Mouse (Mus musculus) testis, postnatal 14 days (tissue): Measurements from ENCODE around the gene Cdc14a.

Source experiments
- DNase-seq: peaks from one replicate; pipeline ENCODE4 v3.0.0; 2021; ENCODE audit warnings: low spot score

Gene Cdc14a

GRCm38 (mm10) chr3:116412954-116413724 is 10.7 kb downstream of the Cdc14a start:
- no peak for DNase-seq

GRCm38 (mm10) chr3:116410051-116410450 is 13.8 kb downstream of the Cdc14a start:
- no peak for DNase-seq

- DNase-seq: no peak
Measured at GRCm38 (mm10) chr3:116409486-116409885, 14.3 kb downstream of the Cdc14a start.

GRCm38 (mm10) chr3:116408856-116409255 is 15.0 kb downstream of the Cdc14a start:
- DNase-seq: no peak

GRCm38 (mm10) chr3:116405516-116405915 is 18.3 kb downstream of the Cdc14a start:
- no peak for DNase-seq

GRCm38 (mm10) chr3:116401436-116401835 is 22.4 kb downstream of the Cdc14a start:
- DNase-seq: no peak

- no peak for DNase-seq
Measured at GRCm38 (mm10) chr3:116399349-116400090, 24.3 kb downstream of the Cdc14a start.

GRCm38 (mm10) chr3:116398543-116398942 is 25.3 kb downstream of the Cdc14a start:
- DNase-seq: no peak

- no peak for DNase-seq
Measured at GRCm38 (mm10) chr3:116397976-116398375, 25.9 kb downstream of the Cdc14a start.

- DNase-seq: no peak
Measured at GRCm38 (mm10) chr3:116397341-116397740, 26.5 kb downstream of the Cdc14a start.

- peak; percentile 44 for DNase-seq
Measured at GRCm38 (mm10) chr3:116396571-116396970, 27.3 kb downstream of the Cdc14a start.

GRCm38 (mm10) chr3:116394885-116395390 is 28.9 kb downstream of the Cdc14a start:
- DNase-seq: no peak

GRCm38 (mm10) chr3:116391399-116391798 is 32.4 kb downstream of the Cdc14a start:
- DNase-seq: no peak

GRCm38 (mm10) chr3:116389500-116390470 is 34.0 kb downstream of the Cdc14a start:
- no peak for DNase-seq

GRCm38 (mm10) chr3:116388808-116389207 is 35.0 kb downstream of the Cdc14a start:
- DNase-seq: no peak

- no peak for DNase-seq
Measured at GRCm38 (mm10) chr3:116386886-116387285, 36.9 kb downstream of the Cdc14a start.

GRCm38 (mm10) chr3:116386342-116386741 is 37.5 kb downstream of the Cdc14a start:
- no peak for DNase-seq

- no peak for DNase-seq
Measured at GRCm38 (mm10) chr3:116384319-116384718, 39.5 kb downstream of the Cdc14a start.

- DNase-seq: peak; percentile 12
Measured at GRCm38 (mm10) chr3:116380319-116380718, 43.5 kb downstream of the Cdc14a start.

GRCm38 (mm10) chr3:116375442-116375841 is 48.4 kb downstream of the Cdc14a start:
- no peak for DNase-seq

- no peak for DNase-seq
Measured at GRCm38 (mm10) chr3:116374486-116374885, 49.3 kb downstream of the Cdc14a start.

- no peak for DNase-seq
Measured at GRCm38 (mm10) chr3:116373196-116373595, 50.6 kb downstream of the Cdc14a start.
